Mouse (Mus musculus): Measurements from ENCODE around the gene Nol10.
A peak's percentile ranks its signal among the peaks of the same experiment; 100 is the strongest.

Nol10 gene

DNA sequence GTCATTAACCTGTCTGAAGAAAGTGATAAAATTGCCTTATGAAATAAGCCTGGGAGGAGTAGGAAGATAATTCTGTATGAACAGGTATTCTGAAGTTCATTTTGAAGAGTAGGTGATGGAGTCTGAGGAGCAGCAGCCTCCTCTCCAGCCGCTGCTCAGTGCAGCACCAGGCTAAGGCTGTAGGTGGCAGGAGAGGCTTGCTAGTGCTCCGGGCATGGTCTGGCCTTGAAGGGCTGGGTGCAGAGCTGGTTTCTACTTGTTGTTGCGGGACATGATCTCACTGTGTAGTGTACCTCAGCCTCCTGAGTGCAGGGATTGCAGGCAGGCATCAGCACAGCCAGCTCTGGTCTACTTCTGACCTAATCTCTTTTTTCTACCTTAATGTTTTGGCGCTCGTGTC is 18.7 kb downstream of the Nol10 start:
- peak; percentile 29 to 39 for DNase-seq

DNA sequence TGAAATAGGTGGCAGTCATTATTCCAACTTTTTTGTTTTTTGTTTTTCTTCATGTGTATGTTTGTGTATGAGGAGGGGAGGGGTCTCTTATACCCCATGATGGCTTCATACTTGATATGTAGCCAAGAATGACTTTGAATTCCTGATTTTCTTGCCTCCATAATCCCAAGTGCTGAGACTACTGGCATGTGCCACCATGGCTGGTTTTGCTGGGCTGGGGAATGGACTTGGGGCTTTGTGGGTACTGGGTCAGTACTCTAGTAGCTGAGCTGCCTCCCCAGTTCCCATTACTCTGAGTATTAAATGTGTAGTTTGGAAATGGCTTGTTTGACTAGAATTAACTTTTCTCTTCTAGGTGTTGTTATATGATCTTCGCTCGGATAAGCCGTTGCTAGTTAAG is 20.9 kb downstream of the Nol10 start:
- DNase-seq, result no peak

DNA sequence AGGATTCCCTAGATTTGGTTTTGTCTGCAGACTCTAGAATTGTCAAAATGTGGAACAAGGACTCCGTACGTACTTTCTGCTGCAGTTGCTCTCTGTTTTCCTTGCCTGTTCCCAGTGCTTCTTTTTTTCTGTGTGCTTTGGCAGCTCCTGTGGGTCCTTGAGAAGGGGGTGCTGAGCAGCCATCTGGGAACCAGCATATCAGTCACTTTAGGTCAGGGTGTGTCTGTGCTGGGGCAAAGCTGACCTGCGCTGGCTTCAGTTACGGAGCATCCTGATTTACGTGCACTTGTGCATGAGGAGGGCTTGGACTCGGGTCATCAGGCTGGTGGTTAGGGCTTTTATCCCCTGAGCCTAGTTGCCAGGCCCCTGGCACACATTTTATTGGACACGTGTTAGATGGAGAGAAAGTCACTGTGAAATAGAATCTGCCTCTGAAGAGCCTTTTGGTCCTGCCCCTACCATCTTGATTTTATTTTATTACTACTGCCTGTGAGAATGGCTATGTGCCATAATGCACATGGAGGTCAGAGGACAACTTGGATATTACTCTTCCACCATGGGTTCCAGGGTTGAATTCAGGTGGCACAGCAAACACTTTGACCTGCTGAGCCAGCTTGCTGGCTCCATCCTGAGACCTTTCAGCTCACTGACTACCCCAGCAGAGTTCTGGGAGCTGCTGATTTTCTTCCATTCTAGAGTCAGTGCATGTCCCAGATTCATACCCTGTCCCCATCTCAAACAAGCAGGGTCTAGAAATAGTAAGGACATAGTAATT is 21.5 kb downstream of the Nol10 start:
- no peak for DNase-seq

DNA sequence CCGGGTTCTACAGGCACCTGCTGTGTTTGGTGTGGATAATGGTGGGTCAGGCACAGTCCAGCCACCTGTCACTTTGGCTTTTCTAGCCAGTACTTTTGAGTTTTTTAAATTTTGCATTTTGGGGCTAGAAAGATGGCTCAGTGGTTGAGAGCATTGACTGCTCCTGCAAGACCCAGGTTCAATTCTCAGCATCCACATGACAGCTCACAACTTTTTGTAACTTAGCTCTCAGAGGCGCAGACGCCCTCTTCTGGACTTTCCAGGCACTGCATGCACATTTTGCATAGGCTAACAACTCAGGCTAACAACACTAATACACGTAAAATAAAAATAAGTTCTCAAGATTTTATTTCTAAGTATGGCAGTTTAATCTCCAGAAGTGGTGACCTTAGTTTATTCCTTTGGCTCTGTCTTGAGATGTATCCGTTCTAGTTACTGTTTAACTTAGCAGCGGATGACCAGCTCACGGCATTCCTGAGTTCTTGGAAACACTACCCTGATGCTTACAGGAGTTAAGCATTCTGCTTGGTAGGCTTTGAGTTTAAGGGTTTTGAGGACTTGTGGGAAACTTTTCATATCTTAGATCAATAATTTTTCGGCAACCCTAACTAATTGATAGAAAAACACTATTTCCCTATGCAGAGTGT is 23.5 kb downstream of the Nol10 start:
- no peak for DNase-seq

DNA sequence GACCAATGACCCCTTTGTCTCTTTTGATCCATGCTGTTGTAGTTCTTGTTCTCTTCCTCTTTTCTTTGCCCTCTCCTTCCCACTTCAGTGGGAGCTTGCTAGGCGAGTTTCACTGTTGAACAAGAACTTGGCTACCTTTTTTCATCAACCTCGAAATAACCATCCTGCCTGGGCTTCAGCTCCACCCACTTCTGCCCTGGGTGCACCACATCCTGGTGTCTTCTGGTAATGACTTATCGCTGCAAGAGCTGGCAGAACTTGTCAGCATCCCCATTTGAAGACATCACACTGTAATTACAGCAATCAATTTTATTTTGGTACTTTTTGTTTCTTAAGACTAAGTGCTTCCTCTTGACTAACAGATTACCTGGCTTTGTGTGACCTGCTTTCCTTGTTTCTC is 24.4 kb downstream of the Nol10 start:
- DNase-seq, result no peak

DNA sequence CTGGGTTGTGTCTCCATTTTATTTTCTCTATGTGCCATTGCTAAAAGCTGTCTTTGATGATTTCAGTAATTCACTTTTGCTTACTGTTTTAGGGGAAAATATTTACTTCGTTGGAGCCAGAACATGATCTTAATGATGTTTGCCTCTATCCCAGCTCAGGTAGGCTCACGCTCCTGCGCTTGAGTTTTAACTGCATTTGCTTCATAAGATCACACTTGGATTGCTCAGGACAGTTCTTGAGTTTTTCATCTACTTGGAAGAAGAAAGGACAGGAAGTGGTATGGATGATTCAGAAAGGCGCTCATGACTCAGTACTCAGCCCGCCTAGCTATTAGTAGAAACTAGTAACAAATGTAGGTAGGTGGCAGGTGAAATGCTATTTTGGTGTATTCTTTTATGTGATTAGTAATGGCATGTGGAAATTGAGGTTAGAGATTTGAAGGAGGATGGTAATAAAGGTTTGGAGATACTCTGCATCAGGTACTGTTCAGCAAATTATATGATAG is 25.3 kb downstream of the Nol10 start:
- DNase-seq, result no peak

DNA sequence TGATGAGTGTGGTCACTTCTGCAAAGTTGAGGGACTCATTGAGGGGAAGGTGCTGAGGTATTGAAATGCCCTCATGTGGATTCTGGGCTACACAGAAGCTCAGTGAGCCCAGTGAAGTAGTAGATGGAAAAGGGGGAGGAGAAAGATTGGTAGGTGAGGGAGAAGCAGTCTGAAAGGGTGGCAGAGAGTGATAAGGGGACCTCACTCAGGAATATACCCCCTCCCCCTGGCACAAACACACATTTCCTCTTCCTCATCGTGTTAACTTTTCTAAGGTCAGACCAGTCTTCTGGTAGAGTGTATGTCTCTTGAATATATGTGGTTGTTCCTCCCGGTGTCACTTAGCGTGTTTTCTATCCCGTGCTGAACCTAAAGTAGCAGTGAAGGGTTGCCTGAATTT is 27.0 kb downstream of the Nol10 start:
- DNase-seq, result no peak

DNA sequence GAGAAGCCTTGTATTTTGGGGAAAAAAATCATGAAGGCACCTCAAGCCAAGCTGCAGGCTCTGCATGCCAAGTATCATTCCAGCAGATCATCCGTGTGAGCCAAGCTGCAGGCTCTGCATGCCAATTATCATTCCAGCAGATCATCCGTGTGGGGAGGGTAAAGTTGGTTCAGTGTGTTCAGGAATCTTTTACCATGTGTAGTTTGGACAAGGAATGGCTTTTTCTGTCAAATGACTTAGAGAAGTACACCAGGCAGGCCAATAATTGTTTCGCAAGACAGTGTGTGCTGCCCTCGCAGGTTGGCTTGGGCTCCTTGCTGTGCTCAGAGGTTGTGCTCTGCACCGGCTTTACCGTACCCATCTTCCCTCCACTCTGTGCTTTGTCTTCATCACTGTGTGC is 28.3 kb downstream of the Nol10 start:
- no peak for DNase-seq

DNA sequence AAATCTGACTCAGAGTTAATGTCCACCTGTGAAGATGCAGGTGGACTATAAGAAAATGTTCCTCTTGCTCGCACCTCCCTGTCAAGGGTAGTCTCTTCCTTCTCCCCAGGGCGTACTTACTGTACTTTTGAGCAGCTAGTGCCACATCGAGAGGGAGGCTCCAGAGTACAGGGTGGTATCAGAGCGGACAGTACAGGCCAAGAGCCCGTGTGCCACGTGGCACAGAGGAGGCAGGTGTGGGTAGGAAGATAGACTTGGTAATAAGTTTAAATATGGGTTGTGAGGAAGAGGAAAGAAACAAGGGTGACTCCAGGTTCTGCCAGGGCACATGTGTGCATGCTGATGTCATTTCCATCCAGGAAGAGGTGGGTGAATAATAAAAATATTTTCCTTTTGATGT is 32.7 kb downstream of the Nol10 start:
- no peak for DNase-seq

DNA sequence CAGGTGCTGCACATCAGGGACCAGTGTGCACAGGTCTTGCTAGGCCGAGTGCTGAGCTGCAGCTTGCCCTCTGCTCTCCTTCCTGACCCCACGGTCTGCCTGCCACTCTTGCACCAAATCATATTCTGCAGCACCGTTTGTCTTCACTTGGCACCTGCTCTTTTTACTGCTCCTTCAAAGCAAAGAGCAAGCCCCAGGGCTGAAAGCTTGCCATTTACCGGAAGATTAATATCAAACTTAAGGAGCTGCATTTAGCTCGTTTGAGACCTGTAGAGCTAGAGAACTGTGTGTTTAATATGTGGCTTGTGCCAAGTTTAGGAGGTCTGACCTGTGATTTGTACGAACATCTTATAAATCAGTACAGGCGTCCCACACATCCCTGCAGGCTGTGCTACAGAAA is 34.5 kb downstream of the Nol10 start:
- no peak for DNase-seq

DNA sequence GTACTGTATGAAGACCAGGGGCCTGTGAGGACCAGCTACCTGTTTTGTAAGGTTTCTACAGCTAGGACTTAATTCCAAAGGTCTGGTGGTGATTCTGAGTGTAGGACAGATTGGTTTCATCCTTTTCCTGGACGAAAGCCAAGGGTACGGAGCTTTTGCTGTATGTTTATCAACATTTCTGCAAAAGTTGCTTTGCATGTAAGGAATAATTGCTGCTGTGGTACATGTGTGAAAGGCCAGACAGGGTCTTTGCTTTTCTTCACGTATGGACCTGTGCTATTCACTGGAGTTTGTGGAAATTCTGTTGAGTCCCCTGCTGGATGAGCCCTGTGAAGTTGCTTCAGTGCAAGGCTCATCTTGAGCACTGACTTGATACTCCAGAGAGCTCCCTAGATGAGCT is 38.6 kb downstream of the Nol10 start:
- no peak for DNase-seq

DNA sequence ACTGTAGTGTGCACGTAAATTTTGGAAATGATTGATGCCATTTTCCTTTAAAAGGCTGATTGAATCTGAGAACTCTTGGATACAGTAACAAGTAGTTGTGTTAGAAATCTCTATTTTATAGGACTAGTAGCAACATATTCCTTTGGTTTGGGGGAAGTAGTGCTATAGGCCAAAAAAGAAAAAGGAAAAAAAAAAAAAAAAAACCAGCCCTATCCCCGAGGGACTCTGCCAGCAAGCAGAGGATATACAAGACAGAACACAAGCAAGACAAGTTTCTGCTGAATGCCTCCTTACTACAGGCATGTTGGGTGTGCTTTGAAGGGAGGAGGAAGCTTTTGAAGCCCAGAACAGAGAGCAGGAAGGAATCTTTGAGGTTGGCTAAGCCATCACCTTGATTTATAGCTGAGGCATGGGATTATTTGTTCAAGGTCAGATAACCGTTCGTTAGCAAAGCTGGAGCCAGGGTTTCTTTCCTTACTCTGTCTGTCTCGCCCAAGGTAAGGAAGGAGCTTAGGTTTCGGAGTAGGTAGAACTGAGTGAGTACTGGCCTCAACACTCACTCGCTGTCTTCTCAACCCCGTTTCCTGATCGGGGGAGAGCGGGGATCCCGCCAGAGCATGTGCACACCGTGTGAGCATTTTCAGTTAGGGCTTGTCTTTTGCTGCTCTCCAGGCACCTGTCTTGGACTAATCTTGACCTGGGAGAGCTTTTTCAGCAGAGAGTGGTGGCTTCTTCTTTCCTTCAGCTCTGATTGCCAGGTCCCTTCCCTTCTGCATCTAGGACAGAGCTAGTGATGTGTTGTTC is 39.3 kb downstream of the Nol10 start:
- DNase-seq, result no peak

DNA sequence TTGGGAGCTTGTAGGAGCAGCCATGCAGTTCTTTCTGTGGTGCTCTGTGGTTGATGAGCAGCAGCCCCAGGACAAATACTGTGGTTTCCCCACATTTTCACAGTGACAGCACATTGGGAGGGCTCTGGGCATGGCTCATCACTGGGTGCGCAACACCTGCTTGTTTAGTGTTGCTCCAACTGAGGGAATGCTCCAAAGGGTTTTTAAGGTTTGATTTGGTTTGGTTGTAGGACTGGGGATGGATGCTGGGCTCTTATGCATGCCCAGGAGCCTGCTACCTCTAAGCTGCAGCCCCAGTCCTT is 39.8 kb downstream of the Nol10 start:
- DNase-seq, result no peak

DNA sequence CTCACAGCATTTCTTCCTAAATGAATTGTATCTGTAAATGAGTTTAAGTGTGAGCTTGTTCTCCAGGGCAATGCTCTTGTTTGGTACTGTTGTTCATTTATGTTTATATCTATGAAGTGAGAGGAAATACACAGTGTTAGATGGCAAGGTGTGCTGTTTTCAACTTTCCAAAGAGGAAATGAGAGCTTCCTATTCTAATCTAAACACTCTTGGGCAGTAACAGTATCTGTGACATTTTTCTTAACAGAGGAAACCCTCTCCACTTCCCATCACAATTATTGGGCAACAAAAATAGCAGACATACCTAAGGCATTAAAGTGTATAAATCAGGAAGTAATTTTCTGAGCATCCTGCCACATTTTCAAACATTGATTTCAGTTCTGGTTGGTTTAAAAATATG is 41.8 kb downstream of the Nol10 start:
- DNase-seq, result no peak

DNA sequence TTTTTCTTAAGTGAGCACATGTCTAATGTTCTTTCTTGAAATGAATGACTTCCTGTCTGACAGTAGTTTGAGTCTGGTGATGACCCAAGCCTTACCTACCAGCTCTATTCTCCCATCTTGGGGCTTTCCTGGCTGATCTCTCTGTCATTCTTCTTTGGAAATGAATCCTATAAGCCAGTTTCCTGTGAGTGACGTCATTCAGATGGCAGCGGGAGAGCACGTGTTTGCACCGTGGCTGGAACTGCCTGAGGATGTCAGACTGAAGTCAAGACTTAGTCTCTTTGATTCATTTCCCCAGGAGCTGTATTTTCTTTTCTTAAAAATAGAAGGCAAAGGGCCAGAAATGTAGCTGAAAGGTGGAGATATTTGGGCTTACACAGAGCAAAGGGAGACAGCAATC is 42.3 kb downstream of the Nol10 start:
- DNase-seq, result no peak

DNA sequence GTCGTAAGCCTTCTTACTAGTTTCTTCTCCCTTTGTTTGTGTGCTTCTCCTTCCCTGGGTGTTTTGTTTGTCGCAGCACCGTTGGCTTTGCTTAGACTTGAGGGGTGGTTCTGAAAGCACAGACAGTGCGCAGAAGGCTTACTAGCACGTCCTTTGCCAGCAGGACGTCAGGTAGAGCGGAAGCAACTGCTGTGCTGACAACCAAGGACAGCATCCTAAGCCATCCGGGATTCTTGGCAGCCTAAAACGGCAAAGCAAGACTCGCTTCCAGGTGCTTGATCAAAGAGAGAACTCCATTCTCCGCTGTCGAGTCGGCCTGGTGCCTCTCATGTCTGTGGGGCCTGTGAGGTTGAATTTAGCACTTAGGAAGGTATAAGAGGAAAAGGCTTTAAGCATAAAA is 44.9 kb downstream of the Nol10 start:
- DNase-seq, result no peak

DNA sequence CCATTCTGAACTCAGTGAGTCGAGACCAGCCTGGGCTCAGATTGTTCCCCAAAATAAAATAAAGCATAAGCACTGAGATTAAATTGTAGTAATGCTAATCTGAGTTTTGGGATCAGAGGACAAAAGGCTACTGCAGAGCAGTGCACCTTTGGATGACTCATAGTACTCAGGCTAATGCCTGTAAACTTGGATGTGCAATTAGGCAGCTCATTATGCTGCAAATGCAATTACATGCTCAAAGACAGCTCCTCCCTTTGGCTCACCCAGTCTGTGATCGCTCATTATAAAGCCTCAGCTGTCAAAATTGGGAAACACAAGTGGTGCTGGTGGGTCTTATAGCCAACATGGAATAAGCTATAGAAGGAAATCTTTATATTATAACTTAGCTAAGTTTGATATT is 48.9 kb downstream of the Nol10 start:
- DNase-seq, result no peak

DNA sequence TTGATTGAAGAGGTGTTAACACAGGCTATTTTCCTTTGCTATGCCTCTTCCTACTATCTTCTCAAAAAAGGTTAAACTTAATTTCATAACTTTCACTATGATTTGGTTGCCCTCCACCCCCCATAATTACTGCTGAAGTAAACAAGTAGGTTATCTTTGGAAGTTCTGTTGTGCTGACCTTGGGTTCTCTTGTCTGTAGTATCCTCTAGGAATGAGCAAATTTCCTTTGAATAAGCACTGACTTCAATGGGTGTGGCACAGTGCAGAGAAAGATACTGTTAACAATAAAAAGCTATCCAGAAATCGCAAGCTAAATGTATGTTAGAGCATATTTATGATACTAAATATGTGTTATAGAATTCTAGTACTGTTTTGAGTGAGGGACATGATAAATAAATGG is 53.2 kb downstream of the Nol10 start:
- DNase-seq, result no peak

DNA sequence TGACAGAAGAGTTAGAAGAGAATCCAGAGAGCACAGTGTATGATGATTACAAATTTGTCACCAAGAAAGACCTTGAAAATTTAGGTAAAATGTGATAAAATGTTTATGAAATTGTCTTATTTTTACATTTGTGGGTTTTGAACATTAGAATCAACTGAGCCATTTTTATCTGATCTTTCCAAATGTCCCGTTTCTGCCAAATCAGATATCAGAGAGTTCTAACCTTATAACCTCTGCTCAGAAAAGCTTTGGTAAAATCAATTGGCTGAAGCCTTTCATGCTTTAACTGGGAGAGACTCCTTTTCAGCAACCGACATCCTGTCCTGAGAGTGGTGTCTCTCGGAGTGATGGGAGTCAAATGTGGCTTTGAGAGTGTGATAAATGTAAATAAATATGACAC is 53.9 kb downstream of the Nol10 start:
- DNase-seq, result no peak

DNA sequence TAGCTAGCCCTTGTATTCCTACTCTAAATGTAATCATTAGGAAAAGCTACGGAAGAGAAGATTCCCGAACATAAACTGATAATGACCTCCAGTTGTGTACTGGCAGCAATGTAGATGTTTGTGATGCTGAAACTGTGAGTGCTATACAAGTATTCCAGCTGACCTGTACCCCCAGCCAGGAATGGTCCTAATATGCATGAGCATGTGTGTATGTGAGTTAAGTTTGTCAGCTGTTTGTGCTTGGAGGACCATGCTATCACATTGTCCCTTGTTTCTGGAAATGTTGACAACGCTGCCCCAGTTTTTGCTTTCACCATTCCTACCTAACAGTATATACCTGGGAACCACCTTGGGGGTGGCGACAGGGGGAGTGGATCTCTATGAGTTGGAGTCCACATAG is 55.7 kb downstream of the Nol10 start:
- DNase-seq, result no peak

DNA sequence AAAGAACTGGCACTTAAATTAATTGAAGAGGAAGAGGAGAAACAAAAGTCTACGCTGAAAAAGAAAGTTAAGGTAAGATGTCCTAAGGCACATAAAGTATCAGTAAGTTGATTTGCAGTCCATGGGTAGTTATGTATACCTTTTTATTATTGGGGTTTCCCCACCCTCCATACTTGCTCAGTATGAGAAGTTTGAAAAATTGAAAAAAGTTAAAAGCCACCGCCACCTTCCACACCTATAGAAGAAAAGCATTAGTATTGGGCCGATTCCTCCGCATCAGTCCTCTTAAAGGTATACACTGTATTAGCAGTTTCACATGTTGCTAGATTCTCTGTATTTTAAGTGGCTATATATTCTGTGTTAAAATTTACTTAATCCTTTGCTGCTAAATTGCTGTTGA is 58.6 kb downstream of the Nol10 start:
- no peak for DNase-seq

DNA sequence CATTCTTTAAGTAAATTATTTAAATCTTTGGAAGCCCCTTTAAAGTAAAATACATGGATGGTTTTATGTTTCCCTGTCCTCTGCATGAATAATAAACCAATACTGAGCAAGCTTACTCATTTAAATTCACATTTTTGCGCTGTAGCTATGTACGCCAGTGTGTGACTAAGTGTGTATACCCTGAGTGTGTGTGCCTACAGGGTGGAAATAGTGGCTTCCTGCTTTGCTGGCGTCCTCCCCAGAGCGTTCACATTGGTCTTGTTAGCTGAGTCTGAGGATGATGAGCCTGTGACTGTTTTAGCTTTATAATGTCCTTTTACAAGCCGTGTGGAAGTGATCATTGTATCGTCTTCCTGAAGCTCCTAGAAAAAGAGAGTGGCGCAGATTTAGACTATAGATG is 60.1 kb downstream of the Nol10 start:
- no peak for DNase-seq

DNA sequence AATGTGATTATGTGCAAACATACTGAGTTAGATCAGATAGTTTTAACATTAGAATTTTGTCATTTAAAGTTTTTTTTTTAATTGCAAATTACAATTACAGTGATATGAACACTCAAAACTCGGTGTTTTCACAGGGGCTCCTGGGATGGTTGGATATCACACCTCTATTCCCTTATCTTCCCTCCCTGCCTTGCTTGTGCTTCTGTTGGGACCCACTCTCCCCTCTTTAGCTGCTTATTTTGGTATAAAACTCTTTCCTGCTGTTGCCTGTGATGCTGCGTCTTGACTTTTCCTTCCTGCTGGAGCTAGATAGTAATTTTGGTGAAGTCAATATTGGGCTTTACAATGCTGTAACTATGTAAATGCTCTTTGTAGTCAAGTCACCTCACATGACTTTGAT is 63.0 kb downstream of the Nol10 start:
- DNase-seq, result no peak
